Mouse (Mus musculus) heart, embryonic 12.5 days (tissue): ENCODE data around the gene Rln3. TPM values are rescaled to one million over a fixed set of nuclear protein-coding genes. Genes with fewer than 3 reads are reported as not detected.
"Not testable (repeated sequence)": the region's sequence is repeated elsewhere in the genome, so short reads cannot be mapped to it uniquely, and the experiment has no call there.

ENCODE experiments used
- ATAC-seq: fragments of 200-750 bp; cut with Nextera tagmentation; 2 replicates; pipeline ENCODE4 v1.8.0; 2017; ENCODE audit warnings: moderate TSS enrichment, moderate library complexity; ENCODE audit not compliant: insufficient number of reproducible peaks, low FRiP score
- H3K27ac ChIP-seq: fragments of 300-500 bp; sonication (generic); 2 replicates; pipeline ENCODE4 v1.5.1; 2016; ENCODE audit warnings: mild to moderate bottlenecking, moderate library complexity; ENCODE audit not compliant: poor library complexity, severe bottlenecking
- H3K27me3 ChIP-seq: fragments of 300-500 bp; sonication (generic); replicated peaks from 2 replicates; pipeline ENCODE4 v1.6.1; 2016; ENCODE audit warnings: mild to moderate bottlenecking, moderate library complexity
- H3K36me3 ChIP-seq: fragments of 300-500 bp; sonication (generic); 2 replicates; pipeline ENCODE4 v1.6.1; 2016; ENCODE audit warnings: mild to moderate bottlenecking, moderate library complexity
- H3K4me1 ChIP-seq: fragments of 300-500 bp; sonication (generic); replicated peaks from 2 replicates; pipeline ENCODE4 v1.6.1; 2016; ENCODE audit warnings: mild to moderate bottlenecking
- H3K4me2 ChIP-seq: fragments of 300-500 bp; sonication (generic); 2 replicates; pipeline ENCODE4 v1.6.1; 2016; ENCODE audit warnings: mild to moderate bottlenecking, moderate library complexity
- H3K4me3 ChIP-seq: fragments of 300-500 bp; sonication (generic); 2 replicates; pipeline ENCODE4 v1.5.1; 2016; ENCODE audit warnings: mild to moderate bottlenecking
- H3K9ac ChIP-seq: fragments of 300-500 bp; sonication (generic); 2 replicates; pipeline ENCODE4 v1.6.1; 2016; ENCODE audit warnings: mild to moderate bottlenecking, moderate library complexity
- H3K9me3 ChIP-seq: fragments of 300-500 bp; sonication (generic); replicated peaks from 2 replicates; pipeline ENCODE4 v1.6.1; 2016; ENCODE audit warnings: mild to moderate bottlenecking, moderate library complexity
- WGBS: fragments of 180-500 bp; shearing (Covaris S2); methylation state at CpG from one replicate; pipeline ENCODE4 v1.1.7; 2016; 5-methylcytosine and 5-hydroxymethylcytosine counted together
- polyA plus RNA-seq: library from polyadenylated mRNA; unstranded; fragments of >200 nt; fragmentation: Nextera tagmentation; extraction: Ambion mirVana; gene quantifications from 2 replicates; pipeline ENCODE4 v1.2.1, GENCODE M21; 2016

Gene Rln3
- polyA plus RNA-seq, 1 experiment from 2014 or later = not detected

DNA sequence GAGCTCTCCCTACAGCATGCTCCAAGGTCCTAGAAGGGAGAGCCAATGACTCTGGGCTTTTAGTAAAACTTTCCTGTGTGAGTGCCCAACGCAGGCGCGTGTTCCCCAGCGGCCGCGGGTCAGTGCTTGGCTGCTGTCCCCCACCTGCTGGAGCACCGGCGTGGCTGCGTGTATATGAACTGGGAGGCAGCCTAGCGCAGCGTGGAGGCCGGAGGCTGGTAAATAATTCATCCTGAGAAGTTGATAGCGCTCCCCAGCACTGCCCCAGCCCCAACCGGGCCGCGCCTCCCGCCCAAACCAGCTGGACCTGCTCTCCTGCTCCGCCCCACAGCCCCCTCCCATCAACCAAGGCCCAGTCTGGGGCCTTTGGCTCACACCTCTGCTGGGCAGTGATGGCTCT, 23.7 kb downstream of the Rln3 start, which contains the start of gene Palm3:
Gene Palm3, plus strand, starts transcription at position 376 of the 400 bp plus-strand sequence.
- H3K36me3 ChIP-seq = no peaks in the 10 kb centered on the region
- H3K9ac ChIP-seq = no peak within 1 kb of the TSS
- peak within 1 kb of the TSS; percentile 6 for H3K4me2 ChIP-seq
- H3K27ac ChIP-seq = no peak within 1 kb of the TSS
- peak; percentile 2; the same call in 1 of the 2 replicates for ATAC-seq
- H3K4me1 ChIP-seq = peaks cover 37% of the 10 kb centered on the region
- no peaks in the 10 kb centered on the region for H3K9me3 ChIP-seq
- H3K27me3 ChIP-seq = peaks cover 44% of the 10 kb centered on the region
- H3K4me3 ChIP-seq = no peak within 1 kb of the TSS
- 6% methylated on average over 18 of the region's 18 CpGs for WGBS

DNA sequence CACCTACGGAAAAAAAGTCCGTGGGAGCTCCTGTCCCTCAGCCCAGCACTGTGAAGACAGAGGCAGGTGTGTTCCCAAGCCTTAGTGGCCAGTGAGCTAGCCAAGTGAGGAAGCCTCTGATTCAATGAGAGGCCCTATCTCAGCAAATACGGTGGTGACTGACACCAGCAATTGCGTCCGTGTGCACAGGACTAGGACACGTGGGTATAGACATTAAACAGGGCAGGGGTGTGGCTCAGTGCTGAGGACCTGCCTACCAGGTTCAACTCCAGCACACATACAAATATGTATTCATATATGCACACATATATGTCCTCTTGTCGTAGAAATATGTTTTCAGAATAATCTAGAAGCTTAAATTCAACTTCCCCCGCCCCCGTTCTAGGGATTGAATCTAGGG, 25.1 kb downstream of the Rln3 start:
- Histone ChIP-seq H3K9me3 (0 out of 2 replicates have a peak, but pooled peaks cover 4% of the 10 kb centered on the region), H3K27me3 (peaks cover 31% of the 10 kb centered on the region), H3K36me3 (no peaks in the 10 kb centered on the region), H3K4me1 (peaks cover 33% of the 10 kb centered on the region), H3K27ac (no peak overlapping the region), H3K9ac (no peak overlapping the region), H3K4me2 (no peak overlapping the region), H3K4me3 (no peak overlapping the region)
- ATAC-seq = no peak
- 76% methylated on average over 9 of the region's 9 CpGs for WGBS

DNA sequence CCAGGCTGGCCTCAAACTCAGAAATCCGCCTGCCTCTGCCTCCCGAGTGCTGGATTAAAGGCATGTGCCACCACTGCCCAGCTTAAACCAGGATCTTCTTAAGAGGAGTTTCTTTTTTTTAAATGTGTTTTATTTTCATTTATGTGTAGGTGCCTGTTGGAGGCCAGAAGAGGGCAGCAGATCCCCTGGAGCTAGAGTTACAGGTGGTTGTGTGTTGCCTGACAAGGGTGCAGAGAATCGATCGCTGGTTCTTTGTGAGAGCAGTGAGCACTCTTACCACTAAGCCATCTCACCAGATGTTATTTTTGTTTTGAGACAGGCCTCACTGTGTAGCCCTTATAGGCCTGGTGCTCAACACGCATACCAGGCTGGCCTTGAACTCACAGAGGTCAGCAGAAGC, 29.0 kb downstream of the Rln3 start:
- Histone ChIP-seq H3K27me3 (peaks cover 50% of the 10 kb centered on the region), H3K4me1 (peaks cover 17% of the 10 kb centered on the region), H3K9me3 (0 out of 2 replicates have a peak, but pooled peaks cover 4% of the 10 kb centered on the region), H3K4me2 (no peak overlapping the region), H3K9ac (no peak overlapping the region), H3K27ac (no peak overlapping the region), H3K36me3 (no peaks in the 10 kb centered on the region), H3K4me3 (no peak overlapping the region)
- 90% methylated on average over 5 of the region's 5 CpGs for WGBS
- ATAC-seq = no peak

DNA sequence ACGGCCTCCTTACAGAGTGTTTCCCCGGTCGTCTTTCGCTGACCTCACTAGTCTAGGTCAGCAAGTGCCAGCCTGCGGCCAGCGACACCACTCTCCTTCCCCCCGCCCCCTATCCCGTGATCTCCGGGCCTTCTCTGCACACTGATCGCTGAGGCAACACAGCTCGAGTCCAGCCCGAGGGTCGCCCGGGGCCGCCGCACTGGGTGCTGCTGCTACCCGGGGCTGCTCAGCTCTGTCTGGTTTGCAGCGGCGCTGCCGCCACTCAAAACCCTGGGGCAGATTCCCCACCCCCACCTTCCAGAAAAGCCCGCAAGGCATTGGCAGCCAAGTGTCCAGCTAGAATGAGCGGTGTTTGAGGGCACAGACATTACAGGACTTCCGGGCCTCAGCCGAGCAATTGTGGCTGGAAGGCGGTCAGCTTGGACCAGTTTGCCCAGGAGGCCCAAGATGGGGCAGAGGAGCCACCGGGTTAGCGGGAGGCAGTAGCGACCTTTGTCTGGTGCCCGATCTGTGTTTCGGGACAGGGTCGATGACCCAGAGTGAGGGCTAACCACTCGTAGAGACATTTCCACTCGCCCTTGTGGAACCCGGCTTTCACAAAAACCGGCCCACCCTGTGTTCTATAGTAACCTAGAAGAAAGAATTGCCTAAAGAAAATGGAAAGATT, 32.2 kb downstream of the Rln3 start:
- peak overlapping the region; percentile 54 for H3K4me3 ChIP-seq
- H3K4me2 ChIP-seq = peak overlapping the region; percentile 95
- no peaks in the 10 kb centered on the region for H3K36me3 ChIP-seq
- no peak overlapping the region for H3K27ac ChIP-seq
- H3K9me3 ChIP-seq = 0 out of 2 replicates have a peak, but pooled peaks cover 4% of the 10 kb centered on the region
- peak overlapping the region; percentile 64 for H3K9ac ChIP-seq
- peak; percentile 30; the same call in 1 of the 2 replicates for ATAC-seq
- 13% methylated on average over 35 of the region's 35 CpGs for WGBS
- H3K27me3 ChIP-seq = peaks cover 39% of the 10 kb centered on the region
- peaks cover 22% of the 10 kb centered on the region for H3K4me1 ChIP-seq

DNA sequence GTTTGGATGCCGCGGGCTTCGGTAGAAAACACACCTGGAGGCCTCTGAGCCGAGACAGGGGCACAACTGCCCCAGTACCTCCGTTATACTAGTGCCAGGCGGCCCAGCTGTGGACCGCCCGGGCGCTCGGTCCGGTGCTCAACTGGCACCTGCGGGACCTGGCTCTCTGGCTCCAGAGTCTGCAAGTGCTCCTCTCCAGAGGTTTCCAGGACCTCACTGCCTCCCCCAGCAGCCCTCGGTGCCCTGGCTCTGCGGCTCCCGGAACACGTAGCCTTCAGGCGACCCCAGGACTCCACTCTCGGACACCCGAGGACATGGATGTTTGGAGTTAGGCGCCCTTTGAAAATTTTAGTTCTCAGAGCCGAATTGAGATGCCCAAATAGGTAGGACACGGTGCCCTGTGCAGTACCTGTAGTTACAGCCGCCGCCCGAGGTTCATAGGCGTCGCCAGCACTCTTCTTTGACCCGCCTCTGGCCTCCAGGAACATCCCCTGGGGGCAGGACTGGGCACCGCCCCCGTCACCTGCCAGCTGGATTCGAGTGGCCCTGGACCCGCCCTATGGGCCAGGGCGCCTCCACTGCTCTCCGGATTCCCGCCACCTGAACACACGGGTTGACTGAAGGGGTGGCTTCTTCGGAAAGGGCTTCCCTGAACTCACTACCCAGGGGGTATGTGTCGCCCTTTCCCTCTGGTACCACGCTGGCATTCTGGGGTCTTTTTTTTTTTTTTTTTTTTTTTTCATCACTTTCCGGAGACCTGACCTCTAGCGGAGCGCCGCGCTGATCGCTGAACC, 32.9 kb downstream of the Rln3 start, which contains the start of gene 2210011C24Rik:
Gene 2210011C24Rik, minus strand, starts transcription at position 467 of the 794 bp plus-strand sequence.
- WGBS = 1% methylated on average over 45 of the region's 45 CpGs
- H3K9me3 ChIP-seq = 0 out of 2 replicates have a peak, but pooled peaks cover 4% of the 10 kb centered on the region
- ATAC-seq = no peak
- peak within 1 kb of the TSS; percentile 64 for H3K9ac ChIP-seq
- peak within 1 kb of the TSS; percentile 54 for H3K4me3 ChIP-seq
- H3K27ac ChIP-seq = no peak within 1 kb of the TSS
- peaks cover 22% of the 10 kb centered on the region for H3K4me1 ChIP-seq
- H3K27me3 ChIP-seq = peaks cover 34% of the 10 kb centered on the region
- peak within 1 kb of the TSS; percentile 95 for H3K4me2 ChIP-seq
- H3K36me3 ChIP-seq = no peaks in the 10 kb centered on the region

DNA sequence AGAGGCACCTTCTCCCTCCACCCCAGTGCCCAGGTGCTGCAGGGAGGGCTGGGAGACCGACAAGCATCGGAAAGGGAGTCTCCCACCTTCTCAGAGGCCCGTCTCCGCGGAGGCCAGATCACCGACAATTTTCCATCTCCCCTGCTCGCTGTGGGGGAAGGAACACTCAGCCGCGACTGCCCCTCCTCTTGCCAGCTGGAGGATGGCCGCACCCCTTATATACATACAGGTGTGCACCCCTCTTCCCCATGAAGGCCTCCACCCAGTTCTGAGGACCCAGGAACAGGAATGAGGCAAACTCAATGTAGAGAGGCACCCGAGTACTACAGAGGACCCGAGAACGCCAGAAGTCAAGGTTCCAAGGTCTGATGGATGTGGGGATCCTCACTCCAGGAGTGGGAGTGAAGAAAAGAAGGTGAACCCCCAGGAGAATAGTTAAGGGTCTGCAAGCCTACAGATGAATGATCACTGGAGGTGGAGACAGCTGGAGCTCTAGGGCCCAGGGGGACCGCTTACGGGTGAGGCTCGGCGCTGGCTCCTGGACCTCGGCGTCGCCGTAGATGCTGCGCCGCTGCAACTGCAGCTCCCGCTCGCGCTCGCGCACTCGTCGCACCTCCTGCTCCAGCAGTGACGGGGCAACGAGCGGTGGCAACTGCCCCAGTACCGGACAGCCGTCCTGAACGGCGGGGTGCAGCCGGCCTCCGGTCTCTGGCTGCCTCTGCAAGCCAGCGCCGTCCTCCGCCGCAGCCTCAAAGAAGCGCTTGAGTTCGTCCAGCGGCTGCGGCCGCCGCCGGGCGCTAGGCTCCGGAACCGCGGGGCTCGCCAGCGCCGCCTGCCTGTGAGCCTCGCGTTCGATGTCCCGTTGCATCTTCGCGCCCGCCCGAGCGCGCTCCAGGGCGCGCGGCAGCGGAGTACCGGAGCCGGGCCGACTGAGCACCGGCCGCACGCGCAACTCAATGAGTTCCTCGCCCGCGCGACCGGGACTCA, 33.9 kb downstream of the Rln3 start:
- WGBS = 2% methylated on average over 83 of the region's 83 CpGs
- Histone ChIP-seq H3K9me3 (0 out of 2 replicates have a peak, but pooled peaks cover 2% of the 10 kb centered on the region), H3K9ac (peak overlapping the region; percentile 64), H3K36me3 (no peaks in the 10 kb centered on the region), H3K27ac (no peak overlapping the region), H3K27me3 (peaks cover 34% of the 10 kb centered on the region), H3K4me2 (peak overlapping the region; percentile 95), H3K4me3 (peak overlapping the region; percentile 54), H3K4me1 (peaks cover 22% of the 10 kb centered on the region)
- 0 out of 2 replicates have a peak, but pooled peaks have one; percentile 22 for ATAC-seq

DNA sequence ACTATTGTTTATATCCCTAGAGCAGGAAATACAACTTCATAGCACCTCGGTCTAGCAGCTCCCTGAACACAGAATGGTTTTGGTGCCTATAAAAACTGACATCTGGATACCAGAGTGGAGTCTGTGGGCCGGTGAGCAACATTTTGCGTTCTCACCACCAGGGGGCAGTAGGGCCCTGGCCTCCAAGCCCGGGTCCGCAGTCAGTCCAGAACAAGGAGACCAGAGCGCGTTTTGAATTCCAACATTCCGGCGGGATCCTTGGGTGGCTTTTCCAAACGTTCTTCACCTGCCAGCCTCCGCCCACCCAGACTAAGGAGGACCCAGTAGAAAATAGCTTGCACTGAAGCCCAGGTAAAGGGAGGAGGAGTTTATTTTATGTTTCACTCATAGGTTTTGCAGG, 34.9 kb downstream of the Rln3 start:
- 2% methylated on average over 11 of the region's 11 CpGs for WGBS
- Histone ChIP-seq H3K4me3 (no peak overlapping the region), H3K9me3 (no peaks in the 10 kb centered on the region), H3K27me3 (peaks cover 34% of the 10 kb centered on the region), H3K36me3 (no peaks in the 10 kb centered on the region), H3K4me2 (no peak overlapping the region), H3K9ac (no peak overlapping the region), H3K4me1 (peaks cover 22% of the 10 kb centered on the region), H3K27ac (no peak overlapping the region)
- 0 out of 2 replicates have a peak, but pooled peaks have one; percentile 36 for ATAC-seq

DNA sequence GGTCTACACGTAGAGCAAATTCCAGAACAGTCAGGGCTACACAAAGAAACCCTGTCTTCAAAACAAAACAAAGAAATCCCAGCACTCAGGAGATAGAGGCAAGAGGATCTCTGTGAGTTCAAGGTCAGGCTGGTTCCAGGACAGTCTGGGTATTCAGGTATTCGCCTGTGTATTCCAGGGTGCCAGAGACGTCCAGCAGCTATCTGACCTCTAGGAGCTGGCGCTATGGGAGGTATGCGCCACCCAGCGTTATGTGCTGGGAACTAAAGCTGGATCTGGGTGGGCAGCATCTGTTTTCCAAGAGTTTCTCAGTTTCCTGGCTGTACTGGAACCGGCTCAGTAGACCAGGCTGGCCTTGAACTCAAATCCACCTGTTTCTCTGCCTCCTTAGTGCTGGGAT, 36.4 kb downstream of the Rln3 start:
- H3K4me1 ChIP-seq = peaks cover 30% of the 10 kb centered on the region
- H3K4me3 ChIP-seq = no peak overlapping the region
- H3K36me3 ChIP-seq = no peaks in the 10 kb centered on the region
- H3K27ac ChIP-seq = no peak overlapping the region
- H3K9me3 ChIP-seq = no peaks in the 10 kb centered on the region
- no peak for ATAC-seq
- peaks cover 32% of the 10 kb centered on the region for H3K27me3 ChIP-seq
- no peak overlapping the region for H3K9ac ChIP-seq
- no peak overlapping the region for H3K4me2 ChIP-seq
- WGBS = 26% methylated on average over 7 of the region's 7 CpGs

DNA sequence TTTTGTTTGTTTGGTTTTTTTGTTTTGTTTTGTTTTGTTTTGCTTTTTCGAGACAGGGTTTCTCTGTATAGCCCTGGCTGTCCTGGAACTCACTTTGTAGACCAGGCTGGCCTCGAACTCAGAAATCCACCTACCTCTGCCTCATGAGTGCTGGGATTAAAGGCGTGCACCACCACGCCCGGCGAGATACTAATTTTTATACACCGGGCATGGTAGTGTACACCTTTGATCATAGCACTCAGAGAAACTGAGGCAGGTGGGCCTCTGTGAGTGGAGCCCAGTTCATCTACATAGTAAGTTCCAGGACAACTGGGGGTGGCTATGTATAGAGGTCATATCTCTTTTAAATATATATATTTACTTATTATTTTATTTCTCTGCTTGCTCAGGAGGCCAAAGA, 39.3 kb downstream of the Rln3 start:
- not testable (repeated sequence) for H3K9ac ChIP-seq, H3K36me3 ChIP-seq, H3K4me3 ChIP-seq, H3K9me3 ChIP-seq, H3K4me2 ChIP-seq, H3K27ac ChIP-seq, ATAC-seq
- 92% methylated on average over 7 of the region's 7 CpGs for WGBS
- H3K4me1 ChIP-seq = peaks cover 21% of the 10 kb centered on the region
- H3K27me3 ChIP-seq = peaks cover 20% of the 10 kb centered on the region

DNA sequence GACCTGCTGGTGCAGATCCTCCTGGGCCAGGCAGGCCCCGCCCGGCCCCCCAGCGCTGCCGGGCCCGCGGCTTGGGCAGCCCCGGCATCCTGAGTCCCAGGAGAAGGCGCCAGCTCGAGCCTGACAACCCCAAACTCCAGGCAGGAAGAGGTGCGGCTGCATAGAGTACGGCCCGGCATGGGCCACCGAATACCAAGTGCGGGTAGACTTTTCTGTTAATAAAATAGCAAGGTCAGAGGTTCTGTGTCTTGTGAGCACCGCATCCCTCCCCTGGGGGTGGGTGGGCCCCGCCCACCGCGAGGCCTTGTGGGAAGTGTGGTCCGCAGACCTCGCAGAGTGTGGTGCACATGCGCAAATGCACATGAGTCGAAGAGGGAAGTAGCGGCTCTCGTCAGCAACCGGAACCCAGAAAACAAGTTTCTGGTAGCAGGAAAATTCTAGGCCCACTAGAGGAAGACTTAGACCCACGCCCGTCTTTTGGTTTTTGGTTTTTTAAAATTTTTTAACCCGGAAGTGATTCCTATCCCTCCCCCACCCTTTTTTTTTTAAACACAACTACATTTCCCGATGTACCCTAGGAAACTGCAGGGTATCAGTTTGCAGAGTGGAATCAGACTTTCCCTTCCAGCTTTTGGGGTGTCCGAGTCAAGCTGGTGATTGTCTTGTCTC, 40.1 kb downstream of the Rln3 start:
- H3K4me1 ChIP-seq = peaks cover 23% of the 10 kb centered on the region
- peak overlapping the region; percentile 60 for H3K4me3 ChIP-seq
- peaks cover 16% of the 10 kb centered on the region for H3K27me3 ChIP-seq
- peak; percentile 89 for ATAC-seq
- peak overlapping the region; percentile 72 for H3K9ac ChIP-seq
- under 1% methylated on average over 30 of the region's 30 CpGs for WGBS
- H3K9me3 ChIP-seq = no peaks in the 10 kb centered on the region
- peak overlapping the region; percentile 88 for H3K4me2 ChIP-seq
- H3K27ac ChIP-seq = peak overlapping the region; percentile 69
- peaks cover 15% of the 10 kb centered on the region for H3K36me3 ChIP-seq
